Mouse (Mus musculus) forebrain, postnatal 0 days (tissue): ENCODE results near the gene Pcsk6. TPM values are rescaled to one million over a fixed set of nuclear protein-coding genes. Genes with fewer than 3 reads are reported as not detected.

Experiments used
- ATAC-seq: fragments of 200-750 bp; cut with Nextera tagmentation; 2 replicates; pipeline ENCODE4 v1.8.0; 2017; ENCODE audit warnings: mild to moderate bottlenecking, moderate library complexity
- DNase-seq: peaks from one replicate; pipeline ENCODE4 v3.0.0-alpha.2; 2015
- H3K27ac ChIP-seq: fragments of 300-500 bp; sonication (generic); 2 replicates; pipeline ENCODE4 v1.5.1; 2014; ENCODE audit warnings: low read depth, mild to moderate bottlenecking, antibody characterized with exemption, low read length, moderate library complexity, mixed read lengths
- H3K27me3 ChIP-seq: fragments of 300-500 bp; sonication (generic); 2 replicates; pipeline ENCODE4 v1.6.1; 2014; ENCODE audit warnings: mild to moderate bottlenecking, low read length, mixed read lengths; ENCODE audit not compliant: insufficient read depth
- H3K36me3 ChIP-seq: fragments of 300-500 bp; sonication (generic); 2 replicates; pipeline ENCODE4 v1.6.1; 2014; ENCODE audit warnings: mild to moderate bottlenecking, moderate library complexity; ENCODE audit not compliant: insufficient read depth
- H3K4me1 ChIP-seq: fragments of 300-500 bp; sonication (generic); 2 replicates; pipeline ENCODE4 v1.6.1; 2014; ENCODE audit warnings: antibody characterized with exemption; ENCODE audit not compliant: insufficient read depth
- H3K4me2 ChIP-seq: fragments of 300-500 bp; sonication (generic); 2 replicates; pipeline ENCODE4 v1.6.1; 2014; ENCODE audit warnings: low read depth, mild to moderate bottlenecking, moderate library complexity
- H3K4me3 ChIP-seq: fragments of 300-500 bp; sonication (generic); 2 replicates; pipeline ENCODE4 v1.5.1; 2014; ENCODE audit warnings: low read depth, low read length, mixed read lengths
- H3K9ac ChIP-seq: fragments of 300-500 bp; sonication (generic); 2 replicates; pipeline ENCODE4 v1.6.1; 2014; ENCODE audit warnings: mild to moderate bottlenecking
- H3K9me3 ChIP-seq: fragments of 300-500 bp; sonication (generic); 2 replicates; pipeline ENCODE4 v1.6.1; 2016; ENCODE audit warnings: low read length
- CTCF ChIP-seq: sonication (generic); IDR thresholded peaks from 2 replicates; pipeline ENCODE4 v1.5.1; 2016; ENCODE audit warnings: antibody characterized with exemption, control low read depth, low read depth
- WGBS: fragments of 180-500 bp; shearing (Covaris S2); extraction: QIAGEN DNeasy Blood & Tissue Kit; methylation state at CpG from one replicate; pipeline ENCODE4 v1.1.7; 2014; 5-methylcytosine and 5-hydroxymethylcytosine counted together
- polyA plus RNA-seq: library from polyadenylated mRNA; unstranded; fragments of >200 nt; fragmentation: Nextera tagmentation; extraction: Ambion mirVana; gene quantifications from 2 replicates; pipeline ENCODE4 v1.2.1, GENCODE M21; 2015
- total RNA-seq: library from RNA; depleted of rRNA; stranded (reverse); fragments of >200 nt; gene quantifications from 2 replicates; pipeline ENCODE4 v1.2.3, GENCODE M21; 2014

Gene Pcsk6
- total and polyA plus RNA-seq, 2 experiments from 2014 or later, result 2.4 to 10.2 TPM

DNA sequence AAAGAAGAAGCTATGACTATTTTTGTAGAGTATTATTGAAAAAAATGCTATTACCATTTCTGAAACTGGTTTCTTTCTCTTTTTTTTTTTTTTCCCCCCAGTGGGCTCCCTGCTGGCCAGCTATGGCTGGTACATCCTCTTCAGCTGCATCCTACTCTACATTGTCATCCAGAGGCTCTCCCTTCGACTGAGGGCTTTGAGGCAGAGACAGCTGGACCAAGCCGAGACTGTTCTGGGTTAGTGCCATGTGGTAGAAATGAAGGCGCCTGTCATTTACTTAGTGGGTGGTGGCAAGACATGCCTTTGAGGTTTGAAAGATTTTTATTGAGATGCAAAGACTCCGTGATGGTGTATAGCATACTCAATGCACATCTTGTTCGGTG lies 218.7 kb downstream of the Pcsk6 start:
- peak overlapping the region; percentile 53 for H3K4me3 ChIP-seq
- H3K4me1 ChIP-seq, result peaks cover 4% of the 10 kb centered on the region; the same call in 1 of the 2 replicates
- DNase-seq (no peak), ATAC-seq (no peak)
- no peaks in the 10 kb centered on the region for H3K9me3 ChIP-seq
- peak; percentile 8; the same call in 1 of the 2 replicates for TF ChIP-seq CTCF
- H3K36me3 ChIP-seq, result peaks cover 34% of the 10 kb centered on the region
- no peaks in the 10 kb centered on the region for H3K27me3 ChIP-seq
- 37% methylated on average over 5 of the region's 5 CpGs for WGBS
- 0 out of 2 replicates have a peak overlapping the region, but pooled peaks have one; percentile 62 for H3K27ac ChIP-seq
- peak overlapping the region; percentile 53 for H3K9ac ChIP-seq
- peak overlapping the region; percentile 57 for H3K4me2 ChIP-seq

DNA sequence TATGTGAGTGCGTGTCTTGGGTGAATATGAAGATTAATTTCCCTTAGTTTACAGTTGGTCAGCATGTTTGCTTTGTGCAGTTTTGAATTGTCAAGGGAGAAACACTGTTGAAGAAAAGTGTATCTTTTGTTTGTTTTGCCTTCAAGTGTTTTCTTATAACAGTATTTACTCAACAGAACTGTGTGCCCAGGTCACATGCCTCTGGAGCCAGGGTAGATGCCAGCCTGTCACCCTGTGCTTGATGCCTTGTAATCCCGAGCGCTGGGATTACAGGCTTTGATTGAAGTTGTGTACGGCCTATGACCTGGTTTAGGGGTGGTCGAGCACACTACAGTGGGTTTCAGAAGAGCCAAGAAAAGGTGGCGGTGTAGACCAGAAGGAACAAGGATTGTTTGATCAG lies 222.2 kb downstream of the Pcsk6 start:
- WGBS, result 87% methylated on average over 6 of the region's 6 CpGs
- H3K9me3 ChIP-seq, result no peaks in the 10 kb centered on the region
- no peak overlapping the region for H3K4me2 ChIP-seq
- H3K36me3 ChIP-seq, result peaks cover 55% of the 10 kb centered on the region
- DNase-seq, result no peak
- no peaks in the 10 kb centered on the region; the same call in 1 of the 2 replicates for H3K4me1 ChIP-seq
- no peak overlapping the region for H3K4me3 ChIP-seq
- TF ChIP-seq CTCF, result no peak
- no peaks in the 10 kb centered on the region for H3K27me3 ChIP-seq
- H3K9ac ChIP-seq, result no peak overlapping the region
- no peak overlapping the region for H3K27ac ChIP-seq
- ATAC-seq, result no peak

- ATAC-seq, result no peak
- WGBS, result 84% methylated on average over 7 of the region's 7 CpGs
Measured at GRCm38 (mm10) chr7:66084546-66084945, 223.0 kb downstream of the Pcsk6 start.

GRCm38 (mm10) chr7:66087652-66088051 lies 226.1 kb downstream of the Pcsk6 start:
- WGBS, result 90% methylated on average over 4 of the region's 4 CpGs
- ATAC-seq (no peak), DNase-seq (no peak)
- Histone ChIP-seq H3K27ac (no peak overlapping the region), H3K27me3 (no peaks in the 10 kb centered on the region), H3K9me3 (no peaks in the 10 kb centered on the region), H3K4me3 (no peak overlapping the region), H3K36me3 (peaks cover 80% of the 10 kb centered on the region), H3K4me1 (no peaks in the 10 kb centered on the region), H3K4me2 (no peak overlapping the region), H3K9ac (no peak overlapping the region)
- TF ChIP-seq CTCF, result no peak

More at GRCm38 (mm10) chr7:66084546-66084945, 223.0 kb downstream of the Pcsk6 start:
- no peak for DNase-seq
- H3K27ac ChIP-seq, result no peak overlapping the region
- H3K4me2 ChIP-seq, result no peak overlapping the region
- H3K27me3 ChIP-seq, result no peaks in the 10 kb centered on the region
- H3K4me1 ChIP-seq, result no peaks in the 10 kb centered on the region; the same call in 1 of the 2 replicates
- H3K9ac ChIP-seq, result no peak overlapping the region
- H3K4me3 ChIP-seq, result no peak overlapping the region
- no peak for TF ChIP-seq CTCF
- H3K36me3 ChIP-seq, result peaks cover 63% of the 10 kb centered on the region
- no peaks in the 10 kb centered on the region for H3K9me3 ChIP-seq

DNA sequence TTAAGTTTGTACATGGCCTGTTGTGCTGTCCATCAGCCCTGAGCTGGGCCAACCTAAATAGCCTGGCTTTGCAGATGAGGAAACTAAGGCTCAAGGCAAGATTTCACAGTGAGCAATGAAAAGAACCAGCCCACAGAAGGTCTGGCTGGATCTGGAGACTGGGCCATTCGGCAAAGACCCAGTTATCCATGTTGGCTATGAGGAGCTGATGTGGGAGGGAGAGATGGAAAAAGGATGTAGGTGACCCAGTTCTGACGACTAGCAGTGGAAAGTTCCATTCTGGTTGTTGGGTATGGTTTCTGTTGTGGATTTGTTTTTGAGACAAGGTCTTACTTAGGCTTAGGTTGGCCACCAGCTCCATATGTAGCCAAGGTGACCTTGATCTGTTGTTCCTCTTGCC lies 226.5 kb downstream of the Pcsk6 start:
- Histone ChIP-seq H3K9ac (no peak overlapping the region), H3K9me3 (no peaks in the 10 kb centered on the region), H3K36me3 (peaks cover 77% of the 10 kb centered on the region), H3K4me2 (no peak overlapping the region), H3K27me3 (no peaks in the 10 kb centered on the region), H3K4me1 (no peaks in the 10 kb centered on the region), H3K27ac (no peak overlapping the region), H3K4me3 (no peak overlapping the region)
- TF ChIP-seq CTCF, result no peak
- WGBS, result 85% methylated on average over 2 of the region's 2 CpGs
- DNase-seq, result no peak
- no peak for ATAC-seq

GRCm38 (mm10) chr7:66090676-66091190 lies 229.2 kb downstream of the Pcsk6 start:
- Histone ChIP-seq H3K4me3 (no peak overlapping the region), H3K9me3 (no peaks in the 10 kb centered on the region), H3K4me2 (no peak overlapping the region), H3K36me3 (peaks cover 55% of the 10 kb centered on the region), H3K4me1 (no peaks in the 10 kb centered on the region), H3K27me3 (no peaks in the 10 kb centered on the region), H3K27ac (no peak overlapping the region), H3K9ac (no peak overlapping the region)
- no peak for TF ChIP-seq CTCF
- DNase-seq (no peak), ATAC-seq (no peak)
- 78% methylated on average over 11 of the region's 11 CpGs for WGBS

- peaks cover 50% of the 10 kb centered on the region for H3K36me3 ChIP-seq
- H3K9ac ChIP-seq, result no peak overlapping the region
- no peaks in the 10 kb centered on the region for H3K9me3 ChIP-seq
- DNase-seq, result no peak
- TF ChIP-seq CTCF, result no peak
- no peak overlapping the region for H3K4me3 ChIP-seq
- ATAC-seq, result no peak
- 89% methylated on average over 7 of the region's 7 CpGs for WGBS
- no peaks in the 10 kb centered on the region for H3K4me1 ChIP-seq
- no peak overlapping the region for H3K27ac ChIP-seq
- no peaks in the 10 kb centered on the region for H3K27me3 ChIP-seq
- no peak overlapping the region for H3K4me2 ChIP-seq
Measured at GRCm38 (mm10) chr7:66091553-66091952, 230.0 kb downstream of the Pcsk6 start.
